Comparison of ENCODE assay signal across 19 mouse cellular contexts in genomic region chr17:4301142-4301853, GRCm38 (mm10).
DNase-seq lines count a peak whose midpoint lies in the region; ATAC-seq and TF ChIP-seq lines count a peak whose summit lies in the region.
"Had no signal": no experiment of that assay in that cellular context is flagged by ENCODE, and none has a peak within 500 bp of the region (broad histone marks: within the 10 kb centered on the region; RNA-seq: fewer than 3 reads in every experiment).

No protein-coding gene starts in this region.

- POLR2A ChIA-PET in Patski (lab: Charles Lee) = no interaction called here

- CTCF ChIA-PET in Patski (lab: Charles Lee) = no interaction called here

- TF ChIP-seq CTCF in Patski (IDR thresholded peaks at IDR 0.05) = peak; percentile 22

- ATAC-seq in Patski = no peak
- 0 out of 2 replicates have a peak, but pooled peaks have one; percentile 36 for ATAC-seq in common myeloid progenitor, adult 5-6 weeks (replicated peaks; ENCODE audit: low read depth, poor library complexity, severe bottlenecking)
- ATAC-seq: forebrain, postnatal 0 days; intestine, postnatal 0 days; liver, postnatal 0 days had no signal

- H3K27me3 ChIP-seq in Patski = no peaks in the 10 kb centered on the region
- H3K27me3 ChIP-seq: embryonic facial prominence, embryonic 15.5 days; heart, embryonic 13.5 days; hindbrain, embryonic 15.5 days; kidney, embryonic 15.5 days; megakaryocyte, embryonic 14.5 days had no signal

- DNase-seq in layer of hippocampus, adult 9-10 months (ENCODE audit: low spot score) = peak; percentile 12
- no peak for DNase-seq in layer of hippocampus, postnatal 25 days (ENCODE audit: extremely low spot score in 1 of 2, low spot score in 1 of 2)
- no peak for DNase-seq in Patski (ENCODE audit: low read depth, low spot score)
- peak; percentile 12 for DNase-seq in retina, postnatal 1 day
- DNase-seq in cerebellum, postnatal 14 days = no peak
- DNase-seq in cerebellum, adult 9-10 months = no peak
- DNase-seq: adrenal gland, postnatal 10 days; cerebellum, postnatal 10 days; forebrain, postnatal 0 days; liver, postnatal 0 days; right cerebral cortex, adult 18-20 months; thymus, adult 2 months had no signal

- in situ Hi-C loops in Patski (cut with MboI; ENCODE audit: low pct_unique_long_range_greater_than_20kb) = no loop called here

Comparison
In these comparisons a context has a peak if more than half of its experiments do, and no peak if none do; other contexts are left out.
1. DNase-seq: peak in layer of hippocampus, adult 9-10 months (single experiment) and retina, postnatal 1 day (single experiment); none in layer of hippocampus, postnatal 25 days (0 of 2), Patski (single experiment), cerebellum, postnatal 14 days (0 of 2) and cerebellum, adult 9-10 months (single experiment).